Mouse (Mus musculus) midbrain, embryonic 13.5 days (tissue): ENCODE data around the gene Timmdc1. TPM values are rescaled to one million over a fixed set of nuclear protein-coding genes. Genes with fewer than 3 reads are reported as not detected.
A peak's percentile ranks its signal among the peaks of the same experiment; 100 is the strongest.

Source experiments
- ATAC-seq: fragments of 200-750 bp; cut with Nextera tagmentation; 2 replicates; pipeline ENCODE4 v1.8.0; 2017; ENCODE audit warnings: mild to moderate bottlenecking, moderate TSS enrichment, moderate library complexity
- H3K27ac ChIP-seq: fragments of 300-500 bp; sonication (generic); 2 replicates; pipeline ENCODE4 v1.5.1; 2015; ENCODE audit warnings: inconsistent platforms, mild to moderate bottlenecking, moderate library complexity
- H3K27me3 ChIP-seq: fragments of 300-500 bp; sonication (generic); 2 replicates; pipeline ENCODE4 v1.6.1; 2015; ENCODE audit warnings: mild to moderate bottlenecking, inconsistent platforms
- H3K36me3 ChIP-seq: fragments of 300-500 bp; sonication (generic); 2 replicates; pipeline ENCODE4 v1.6.1; 2015; ENCODE audit warnings: mild to moderate bottlenecking, inconsistent platforms
- H3K4me1 ChIP-seq: fragments of 300-500 bp; sonication (generic); replicated peaks from 2 replicates; pipeline ENCODE4 v1.6.1; 2015; ENCODE audit warnings: inconsistent platforms
- H3K4me2 ChIP-seq: fragments of 300-500 bp; sonication (generic); replicated peaks from 2 replicates; pipeline ENCODE4 v1.6.1; 2015; ENCODE audit warnings: moderate library complexity, mild to moderate bottlenecking, inconsistent platforms
- H3K4me3 ChIP-seq: fragments of 300-500 bp; sonication (generic); replicated peaks from 2 replicates; pipeline ENCODE4 v1.5.1; 2015; ENCODE audit warnings: mild to moderate bottlenecking, inconsistent platforms
- H3K9ac ChIP-seq: fragments of 300-500 bp; sonication (generic); replicated peaks from 2 replicates; pipeline ENCODE4 v1.6.1; 2015; ENCODE audit warnings: mild to moderate bottlenecking, inconsistent platforms
- H3K9me3 ChIP-seq: fragments of 300-500 bp; sonication (generic); 2 replicates; pipeline ENCODE4 v1.6.1; 2016; ENCODE audit warnings: mild to moderate bottlenecking, inconsistent platforms
- WGBS: fragments of 180-500 bp; shearing (Covaris S2); methylation state at CpG from one replicate; pipeline ENCODE4 v1.1.7; 2015; 5-methylcytosine and 5-hydroxymethylcytosine counted together
- polyA plus RNA-seq: library from polyadenylated mRNA; unstranded; fragments of >200 nt; fragmentation: Nextera tagmentation; extraction: Ambion mirVana; gene quantifications from 2 replicates; pipeline ENCODE4 v1.2.1, GENCODE M21; 2015

The Timmdc1 gene
- 41.3 and 42.5 TPM in 2 replicates for polyA plus RNA-seq

DNA sequence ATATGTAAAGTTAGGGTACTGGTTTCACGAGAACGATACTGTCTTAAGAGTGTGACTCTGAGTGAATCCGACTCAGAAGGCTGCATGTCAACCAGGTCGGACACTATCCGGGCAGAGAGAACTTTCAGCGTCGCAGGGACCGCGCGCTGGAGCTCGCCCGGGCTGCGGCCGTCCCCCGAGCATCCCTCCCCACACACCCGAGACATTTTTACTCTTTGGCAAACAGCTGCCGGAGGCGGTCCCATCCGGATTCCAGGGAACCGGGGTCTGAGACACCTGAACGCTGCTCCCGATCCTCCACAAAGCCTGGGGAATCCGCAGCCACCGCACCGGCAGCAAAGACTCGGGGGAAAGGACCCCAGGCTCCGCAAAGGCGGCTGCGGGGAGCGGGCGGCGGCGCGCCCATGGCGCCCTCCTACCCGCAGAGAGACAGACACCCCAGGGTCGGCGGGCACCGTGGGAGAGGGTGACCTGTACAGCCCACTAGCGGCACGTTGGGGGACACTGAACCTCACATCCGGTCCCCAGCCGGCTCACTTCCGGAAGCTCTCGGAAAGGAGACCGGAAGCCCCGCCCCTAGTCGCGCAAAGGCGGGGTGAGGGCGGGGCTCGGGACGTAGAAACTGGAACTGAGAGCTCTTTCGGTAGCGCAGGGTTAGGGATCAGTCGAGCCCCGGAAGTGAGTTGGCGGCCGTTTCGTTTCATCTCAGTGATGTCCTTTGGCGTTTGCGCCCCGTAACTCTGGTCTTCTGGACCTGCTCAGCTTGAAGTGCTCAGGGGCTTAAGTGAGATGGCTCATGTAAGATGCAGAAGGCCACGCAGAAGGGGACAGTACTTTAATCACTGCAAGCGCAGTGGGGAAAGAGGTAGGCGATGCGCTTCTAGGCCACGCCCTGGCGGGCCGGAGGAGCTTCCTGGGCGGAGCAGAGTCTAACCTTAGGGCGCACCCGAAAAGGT, at the start of gene Timmdc1:
Gene Timmdc1 (minus strand): TSS at position 535 of the 956 bp plus-strand sequence.
- Histone ChIP-seq H3K9me3 (no peaks in the 10 kb centered on the region), H3K4me3 (peak within 1 kb of the TSS; percentile 96), H3K36me3 (peaks cover 42% of the 10 kb centered on the region), H3K27ac (peak within 1 kb of the TSS; percentile 95), H3K4me1 (peaks cover 13% of the 10 kb centered on the region), H3K9ac (peak within 1 kb of the TSS; percentile 91), H3K27me3 (no peaks in the 10 kb centered on the region), H3K4me2 (peak within 1 kb of the TSS; percentile 69)
- peak; percentile 99 for ATAC-seq
- WGBS, result under 1% methylated on average over 71 of the region's 73 CpGs

- Histone ChIP-seq H3K27me3 (no peaks in the 10 kb centered on the region), H3K4me1 (no peaks in the 10 kb centered on the region), H3K9ac (no peak overlapping the region), H3K9me3 (no peaks in the 10 kb centered on the region), H3K36me3 (peaks cover 63% of the 10 kb centered on the region), H3K4me2 (no peak overlapping the region), H3K27ac (no peak overlapping the region), H3K4me3 (no peak overlapping the region)
- no peak for ATAC-seq
- WGBS, result 94% methylated on average over 3 of the region's 3 CpGs
Observed at GRCm38 (mm10) chr16:38571481-38571880, 49.0 kb upstream of the Timmdc1 start.

DNA sequence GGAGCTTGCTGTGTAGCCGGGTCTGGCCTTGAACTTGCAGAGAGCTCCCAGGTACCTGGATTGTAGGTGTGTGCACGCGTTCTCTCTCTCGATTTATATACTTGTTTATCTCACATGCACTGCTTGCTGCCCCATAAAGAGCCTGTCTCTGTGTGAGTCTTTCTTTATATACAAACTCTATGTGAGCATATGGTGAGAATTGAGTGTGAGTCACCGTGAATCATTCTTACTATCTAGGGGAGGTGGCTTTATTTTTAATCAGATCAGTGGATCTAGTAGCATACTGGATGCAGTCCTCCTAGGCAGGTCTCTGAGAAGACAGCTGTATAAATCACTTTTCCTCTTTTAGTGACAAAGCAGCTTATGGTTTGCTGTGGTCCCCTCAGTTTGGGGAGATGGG, 45.7 kb upstream of the Timmdc1 start:
- peaks cover 62% of the 10 kb centered on the region for H3K36me3 ChIP-seq
- H3K4me3 ChIP-seq, result no peak overlapping the region
- no peak overlapping the region for H3K27ac ChIP-seq
- no peaks in the 10 kb centered on the region for H3K9me3 ChIP-seq
- H3K9ac ChIP-seq, result no peak overlapping the region
- H3K4me1 ChIP-seq, result peaks cover 10% of the 10 kb centered on the region
- no peak overlapping the region for H3K4me2 ChIP-seq
- H3K27me3 ChIP-seq, result no peaks in the 10 kb centered on the region
- 98% methylated on average over 5 of the region's 5 CpGs for WGBS
- no peak for ATAC-seq

DNA sequence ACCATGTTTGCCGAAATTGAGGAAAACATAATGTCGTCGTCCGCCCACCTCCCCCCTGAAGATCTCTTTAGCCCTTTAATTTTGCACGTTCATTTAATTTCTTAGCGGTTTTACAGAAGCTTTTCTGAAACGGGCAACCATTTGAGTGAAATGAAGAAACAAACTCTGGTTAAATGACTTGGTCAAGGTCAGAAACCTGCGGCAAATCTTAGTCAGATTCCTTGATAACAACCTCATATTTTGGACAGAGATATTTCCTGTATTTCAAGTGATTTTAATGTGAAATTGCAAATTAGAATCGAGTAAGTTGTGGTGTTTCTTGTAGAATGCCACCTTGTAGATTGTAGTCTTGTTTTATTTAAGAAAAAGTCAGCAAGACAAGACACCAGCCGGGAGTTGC, 41.1 kb upstream of the Timmdc1 start:
- WGBS, result 40% methylated on average over 10 of the region's 10 CpGs
- peak overlapping the region; percentile 78 for H3K4me3 ChIP-seq
- no peak overlapping the region for H3K27ac ChIP-seq
- H3K36me3 ChIP-seq, result peaks cover 27% of the 10 kb centered on the region
- no peak for ATAC-seq
- H3K4me1 ChIP-seq, result peaks cover 10% of the 10 kb centered on the region
- peak overlapping the region; percentile 85 for H3K9ac ChIP-seq
- peak overlapping the region; percentile 74 for H3K4me2 ChIP-seq
- H3K27me3 ChIP-seq, result peaks cover 21% of the 10 kb centered on the region
- no peaks in the 10 kb centered on the region for H3K9me3 ChIP-seq

DNA sequence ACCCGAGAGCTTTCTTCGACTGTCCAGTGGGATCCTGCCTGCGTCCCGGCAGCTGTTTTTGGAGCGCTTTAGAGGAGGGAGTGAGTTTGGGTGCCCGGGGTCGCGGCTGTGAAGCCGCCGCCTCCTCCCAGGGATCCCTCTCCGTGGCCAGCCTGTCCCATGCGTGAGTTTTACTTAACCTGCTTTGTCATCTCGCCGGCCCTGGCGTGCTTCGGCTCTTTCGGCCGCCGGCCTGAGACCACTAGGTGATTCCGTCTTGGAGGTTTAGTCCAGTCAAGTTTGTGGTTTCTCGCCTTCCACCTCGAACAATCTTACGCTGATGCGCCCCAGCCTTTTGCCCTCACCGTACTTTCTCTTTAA, 40.5 kb upstream of the Timmdc1 start:
- H3K27me3 ChIP-seq, result peaks cover 21% of the 10 kb centered on the region
- under 1% methylated on average over 25 of the region's 25 CpGs for WGBS
- H3K4me2 ChIP-seq, result peak overlapping the region; percentile 74
- peaks cover 10% of the 10 kb centered on the region for H3K4me1 ChIP-seq
- peaks cover 21% of the 10 kb centered on the region for H3K36me3 ChIP-seq
- H3K9ac ChIP-seq, result peak overlapping the region; percentile 85
- no peaks in the 10 kb centered on the region for H3K9me3 ChIP-seq
- ATAC-seq, result no peak; the same call in 1 of the 2 replicates
- peak overlapping the region; percentile 74 for H3K27ac ChIP-seq
- peak overlapping the region; percentile 78 for H3K4me3 ChIP-seq

DNA sequence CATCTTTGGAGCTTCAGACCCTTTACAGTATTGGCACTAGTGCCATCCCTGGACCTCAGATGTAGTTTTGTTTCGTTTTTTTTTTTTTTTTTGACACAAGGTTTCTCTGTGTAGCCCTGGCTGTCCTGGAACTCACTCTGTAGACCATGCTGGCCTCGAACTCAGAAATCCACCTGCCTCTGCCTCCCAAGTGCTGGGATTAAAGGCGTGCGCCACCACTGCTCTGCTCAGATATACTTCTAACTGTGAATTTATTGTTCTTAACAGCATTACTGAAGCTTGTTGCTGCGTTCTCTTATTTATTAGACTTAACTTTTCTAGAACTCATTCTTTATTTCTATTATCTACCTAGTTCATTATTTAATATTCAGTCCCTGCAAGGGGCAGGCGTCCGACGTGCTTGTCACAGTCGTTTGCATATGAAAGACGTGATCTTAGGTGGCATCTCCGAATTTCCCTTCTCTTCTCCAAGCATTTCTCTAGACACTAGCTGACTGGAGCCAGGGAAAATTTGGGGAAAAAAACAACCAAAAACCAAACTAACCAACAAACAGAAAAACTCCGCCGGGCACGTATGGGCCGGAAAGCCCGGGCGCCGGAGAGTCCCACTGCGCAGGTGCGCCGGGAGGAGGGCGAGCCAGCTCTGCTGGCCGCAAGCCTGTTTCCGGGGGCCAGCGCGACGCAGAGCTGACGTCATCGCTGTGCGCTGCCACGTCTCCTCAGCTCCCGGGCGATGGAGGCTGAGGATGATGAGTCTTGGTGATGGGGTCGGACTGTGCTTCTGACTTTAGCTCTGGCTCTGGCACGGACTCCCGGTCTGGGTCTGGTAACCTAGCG, 39.9 kb upstream of the Timmdc1 start:
- peaks cover 10% of the 10 kb centered on the region for H3K4me1 ChIP-seq
- H3K4me2 ChIP-seq, result peak overlapping the region; percentile 74
- H3K27ac ChIP-seq, result peak overlapping the region; percentile 74
- H3K9me3 ChIP-seq, result no peaks in the 10 kb centered on the region
- H3K4me3 ChIP-seq, result peak overlapping the region; percentile 78
- H3K9ac ChIP-seq, result peak overlapping the region; percentile 85
- peaks cover 18% of the 10 kb centered on the region for H3K36me3 ChIP-seq
- H3K27me3 ChIP-seq, result peaks cover 21% of the 10 kb centered on the region
- 10% methylated on average over 37 of the region's 37 CpGs for WGBS
- ATAC-seq, result peak; percentile 98

DNA sequence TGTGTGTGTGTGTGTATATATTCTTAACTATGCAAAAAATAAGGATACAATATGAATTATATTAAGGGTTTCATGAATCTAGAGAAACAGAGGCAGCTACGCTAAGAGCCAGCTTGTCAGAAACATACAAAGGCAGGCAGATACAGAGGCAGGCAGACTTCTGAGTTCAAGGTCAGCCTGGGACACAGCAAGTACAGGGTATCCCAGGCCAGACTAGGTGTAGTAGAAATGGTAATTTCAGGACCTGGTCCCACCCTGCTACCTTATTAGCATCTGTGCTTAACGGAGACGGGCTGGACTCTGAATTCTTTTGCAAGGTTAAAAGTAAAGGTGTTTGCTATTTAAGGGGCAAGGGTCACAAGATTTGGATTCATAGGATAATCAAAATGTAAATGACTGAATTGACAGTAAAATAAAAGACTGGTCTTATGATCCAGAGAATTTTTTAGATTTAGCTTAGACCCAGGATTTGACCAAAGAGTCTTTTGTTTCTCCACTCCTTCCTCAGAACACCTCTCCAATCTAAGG, 35.8 kb upstream of the Timmdc1 start, which contains the start of gene Tmem39a:
Gene Tmem39a (plus strand): TSS at position 478 of the 528 bp plus-strand sequence.
- Histone ChIP-seq H3K9me3 (no peaks in the 10 kb centered on the region), H3K4me2 (no peak within 1 kb of the TSS), H3K27me3 (peaks cover 43% of the 10 kb centered on the region), H3K4me1 (peaks cover under 1% of the 10 kb centered on the region; the same call in 1 of the 2 replicates), H3K36me3 (no peaks in the 10 kb centered on the region), H3K9ac (no peak within 1 kb of the TSS), H3K27ac (no peak within 1 kb of the TSS), H3K4me3 (no peak within 1 kb of the TSS)
- ATAC-seq, result no peak
- 89% methylated on average over 3 of the region's 3 CpGs for WGBS

DNA sequence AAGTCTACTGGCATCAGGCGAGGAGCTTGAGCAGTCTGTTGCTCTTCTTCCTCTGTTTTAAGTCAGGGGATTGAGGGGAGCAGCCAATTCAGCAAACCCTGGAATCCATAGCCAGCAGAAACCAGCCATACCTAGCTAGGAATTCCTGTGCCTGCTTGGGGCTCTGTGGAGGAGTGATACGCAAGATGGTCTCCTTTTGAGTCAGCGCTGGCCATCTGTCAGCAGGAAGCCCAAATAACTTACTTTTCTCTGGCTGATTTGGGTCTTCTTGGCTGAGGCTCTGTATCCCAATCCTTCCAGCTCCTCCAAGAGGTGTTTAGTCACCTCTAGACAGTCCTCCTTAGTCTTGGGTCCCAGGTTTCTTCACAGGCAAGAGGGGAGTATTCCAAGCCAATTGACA, 33.5 kb upstream of the Timmdc1 start:
- no peak overlapping the region for H3K4me2 ChIP-seq
- no peaks in the 10 kb centered on the region for H3K36me3 ChIP-seq
- H3K9me3 ChIP-seq, result no peaks in the 10 kb centered on the region
- no peak overlapping the region for H3K27ac ChIP-seq
- WGBS, result 84% methylated on average over 3 of the region's 3 CpGs
- H3K4me1 ChIP-seq, result no peaks in the 10 kb centered on the region
- no peak overlapping the region for H3K4me3 ChIP-seq
- no peak for ATAC-seq
- H3K27me3 ChIP-seq, result peaks cover 58% of the 10 kb centered on the region
- no peak overlapping the region for H3K9ac ChIP-seq

- H3K9ac ChIP-seq, result peak within 1 kb of the TSS; percentile 94
- H3K9me3 ChIP-seq, result no peaks in the 10 kb centered on the region
- H3K4me2 ChIP-seq, result peak within 1 kb of the TSS; percentile 78
- peak within 1 kb of the TSS; percentile 83 for H3K27ac ChIP-seq
- whole genome bisulfite sequencing, result 3% methylated on average over 54 of the region's 54 CpGs
- ATAC-seq, result peak; percentile 97
- H3K36me3 ChIP-seq, result peaks cover 31% of the 10 kb centered on the region
- H3K27me3 ChIP-seq, result peaks cover 25% of the 10 kb centered on the region
- peaks cover 23% of the 10 kb centered on the region for H3K4me1 ChIP-seq
- peak within 1 kb of the TSS; percentile 75 for H3K4me3 ChIP-seq
Observed at GRCm38 (mm10) chr16:38549479-38550396, 27.3 kb upstream of the Timmdc1 start, which contains the start of gene Poglut1. Poglut1 (minus strand) TSS chr16:38550258.

- peaks cover 23% of the 10 kb centered on the region for H3K4me1 ChIP-seq
- peaks cover 15% of the 10 kb centered on the region for H3K27me3 ChIP-seq
- peaks cover 46% of the 10 kb centered on the region for H3K36me3 ChIP-seq
- ATAC-seq, result no peak
- no peak overlapping the region for H3K9ac ChIP-seq
- H3K4me2 ChIP-seq, result peak overlapping the region; percentile 78
- H3K27ac ChIP-seq, result no peak overlapping the region
- H3K4me3 ChIP-seq, result peak overlapping the region; percentile 75; the same call in 1 of the 2 replicates
- no peaks in the 10 kb centered on the region for H3K9me3 ChIP-seq
- WGBS, result 96% methylated on average over 1 of the region's 1 CpGs
Observed at GRCm38 (mm10) chr16:38548000-38548399, 25.5 kb upstream of the Timmdc1 start.
